Mouse (Mus musculus) frontal cortex, postnatal 14 days (tissue): ENCODE results near the gene Exosc8.
"Not testable (repeated sequence)": the region's sequence is repeated elsewhere in the genome, so short reads cannot be mapped to it uniquely, and the experiment has no call there.

ENCODE experiments used
- DNase-seq, 2 experiments: peaks; one replicate each; pipeline ENCODE4 v3.0.0; 2022; ENCODE audit warnings: low spot score in 2 of 2

Gene Exosc8

DNA sequence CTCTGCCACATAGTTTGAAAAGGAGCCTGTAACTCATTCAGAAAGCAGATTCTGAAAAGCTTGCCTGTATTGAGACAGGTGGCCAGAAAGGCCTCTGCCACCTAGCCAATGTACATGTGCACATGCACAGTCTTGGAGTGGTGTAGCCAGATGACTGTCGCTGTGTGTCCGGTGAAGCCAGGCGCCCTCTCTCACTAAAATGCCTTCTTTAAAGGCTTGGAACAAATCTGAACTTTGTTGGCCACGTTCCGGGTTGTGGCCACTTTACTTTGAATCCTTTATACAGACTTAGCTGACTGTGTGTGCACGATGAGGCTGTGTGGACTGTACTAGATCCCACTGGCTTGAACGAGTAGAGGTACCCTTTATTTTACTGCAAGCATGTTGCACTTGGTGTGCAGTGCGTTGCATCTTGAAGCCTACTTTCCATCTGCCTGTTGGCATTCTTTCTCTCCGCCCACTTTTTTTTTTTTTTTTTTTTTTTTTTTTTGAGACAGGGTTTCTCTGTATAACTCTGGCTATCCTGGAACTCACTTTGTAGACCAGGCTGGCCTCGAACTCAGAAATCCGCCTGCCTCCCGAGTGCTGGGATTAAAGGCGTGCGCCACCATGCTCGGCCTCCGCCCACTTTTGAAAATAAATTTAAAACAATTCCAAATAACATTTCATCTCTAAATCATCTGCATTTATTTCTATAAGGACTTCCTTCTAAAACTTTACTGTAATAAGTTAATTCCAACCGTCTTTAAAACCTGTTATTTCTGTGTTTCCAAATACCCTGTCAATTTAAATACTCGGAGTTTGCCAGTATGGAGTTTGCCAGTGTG is 1.1 kb upstream of the Exosc8 start:
- DNase-seq, result peak in 1 of 2 experiments; percentile 14

DNA sequence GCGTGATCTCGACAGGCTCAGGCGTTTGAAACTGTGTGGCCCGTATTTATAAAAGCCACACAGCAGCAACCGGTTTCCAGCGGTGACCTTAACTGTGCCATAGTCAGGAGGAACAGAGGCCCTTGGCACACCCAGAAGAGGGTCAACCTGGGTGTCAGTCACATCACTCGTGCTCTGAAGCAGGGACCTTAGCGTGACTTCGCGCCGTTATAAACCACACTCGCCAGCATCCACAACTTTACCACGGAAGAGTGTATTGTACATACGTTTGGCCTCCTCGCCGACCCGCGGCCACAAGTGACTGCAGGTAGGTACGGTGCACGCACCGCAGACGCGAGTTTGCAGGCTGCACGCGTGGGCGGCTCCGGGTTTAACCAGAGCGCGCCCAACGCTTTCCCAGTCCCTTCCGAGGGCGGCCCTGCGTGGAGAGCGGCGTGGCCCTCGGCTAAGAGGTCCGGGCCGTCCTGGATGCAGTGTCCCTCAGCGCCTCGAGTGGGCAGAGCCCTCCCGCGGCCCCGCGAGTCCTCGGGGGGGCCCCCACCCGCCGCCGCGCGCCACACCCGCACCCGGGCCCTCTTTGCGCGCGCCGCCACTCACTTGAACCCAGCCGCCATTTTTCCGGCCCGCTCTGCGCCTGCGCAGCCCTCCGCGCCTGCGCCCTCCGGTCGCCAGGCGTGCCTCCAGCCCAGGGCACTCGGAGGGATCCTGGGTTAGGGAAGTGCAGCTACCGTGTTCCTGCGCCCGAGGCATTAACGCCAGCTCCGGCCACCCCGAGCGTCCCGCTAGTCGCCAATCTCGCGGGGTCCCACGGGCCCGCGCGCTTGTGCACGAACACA is 564 bp downstream of the Exosc8 start:
- DNase-seq, result peak; percentile 80 to 84

DNA sequence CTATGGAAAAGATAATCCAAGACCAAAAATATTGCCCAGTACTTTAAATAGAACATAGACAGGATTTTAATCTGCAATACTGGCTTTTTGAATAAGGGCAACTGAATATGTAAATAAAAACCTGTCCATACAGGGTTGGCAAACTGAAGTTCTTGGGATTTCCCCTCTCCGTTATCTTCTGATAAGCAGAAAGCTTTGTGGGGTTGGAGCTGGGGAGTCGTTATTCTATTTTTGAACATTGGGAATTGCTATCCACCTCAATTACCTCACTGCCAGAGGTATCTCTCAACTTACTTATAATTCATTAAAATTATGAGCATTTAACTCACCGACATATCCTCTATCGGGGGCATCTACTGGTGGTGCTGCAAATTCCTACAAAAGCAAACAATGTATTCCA is 2.8 kb downstream of the Exosc8 start:
- DNase-seq, result no peak

DNA sequence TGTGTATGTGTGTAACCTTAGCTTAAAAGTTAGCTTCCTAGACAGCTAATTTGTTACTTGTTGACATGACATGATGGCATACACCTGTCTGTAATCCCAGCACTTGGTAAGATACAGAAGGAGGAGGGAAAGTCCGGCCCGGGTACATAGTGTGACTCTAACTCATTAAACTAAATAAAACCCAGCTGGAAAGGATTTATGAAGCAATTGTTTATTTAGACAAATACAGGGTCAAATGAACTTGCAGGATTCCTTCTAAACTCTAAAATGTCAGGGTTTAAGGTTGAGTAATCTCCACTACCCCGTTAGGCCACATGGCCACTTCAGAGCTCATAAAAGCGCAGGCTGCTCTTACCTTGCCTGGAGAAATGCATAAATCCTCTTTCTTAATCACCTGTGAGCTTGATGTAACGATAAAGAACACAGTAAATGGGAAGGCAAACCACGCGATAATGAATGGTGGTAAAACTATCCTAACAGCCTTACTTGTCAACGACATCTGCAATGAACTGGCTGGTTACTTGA is 3.5 kb downstream of the Exosc8 start:
- no peak for DNase-seq

DNA sequence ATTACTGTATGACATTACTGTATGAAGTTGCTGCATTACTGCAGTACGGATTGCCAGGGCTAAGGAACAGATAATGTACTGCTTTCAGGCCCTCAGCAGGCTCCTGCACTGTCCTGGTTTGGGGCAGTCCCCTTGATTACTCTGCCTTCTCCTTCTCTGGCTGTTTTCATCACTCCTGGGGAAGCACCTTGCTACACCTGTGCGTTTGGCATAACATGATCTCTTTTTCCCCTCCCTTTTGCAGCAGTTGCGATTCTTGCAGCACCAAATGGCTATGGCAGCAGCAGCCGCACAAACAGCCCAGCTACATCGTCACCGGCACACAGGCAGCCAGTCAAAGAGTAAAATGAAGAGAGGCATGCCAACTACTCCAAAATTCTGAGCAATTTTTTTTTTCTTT is 7.1 kb downstream of the Exosc8 start:
- no peak for DNase-seq

DNA sequence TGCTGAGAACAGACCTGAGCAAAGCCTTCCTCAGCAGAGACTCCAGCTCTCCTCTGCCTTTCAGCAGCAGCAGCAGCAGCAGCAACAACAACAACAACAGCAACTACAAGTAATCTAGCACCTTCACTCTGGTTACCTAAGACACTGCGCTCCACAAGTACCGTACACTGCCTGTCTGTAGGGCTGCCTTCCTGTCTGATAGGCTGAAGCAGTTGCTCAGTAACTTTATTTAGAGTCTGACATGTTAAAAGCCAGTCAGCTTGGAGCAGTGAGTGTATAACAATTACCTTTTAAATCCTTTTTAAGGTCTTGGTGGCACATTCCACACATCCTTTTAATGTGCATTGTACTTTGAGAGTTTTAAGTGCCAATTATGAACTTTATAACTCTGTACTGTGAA is 7.6 kb downstream of the Exosc8 start:
- no peak for DNase-seq

DNA sequence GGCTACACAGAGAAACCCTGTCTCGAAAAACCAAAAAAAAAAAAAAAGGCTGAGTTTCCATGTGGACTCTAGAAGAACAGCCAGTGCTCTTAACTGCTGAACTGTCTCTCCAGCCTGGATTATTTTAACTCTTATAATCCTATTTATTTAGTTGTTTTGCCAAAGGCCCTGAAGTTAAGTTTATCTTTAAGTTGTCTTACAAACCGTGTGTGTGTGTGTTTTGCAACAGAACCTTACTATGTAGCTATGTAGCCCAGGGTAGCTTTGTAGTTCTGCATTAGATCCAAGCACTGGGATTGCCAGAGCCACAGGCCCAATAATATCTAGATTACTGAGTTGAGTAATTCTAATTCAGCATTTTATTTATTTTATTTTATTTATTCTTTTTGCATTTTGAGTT is 9.8 kb downstream of the Exosc8 start:
- DNase-seq, result no peak

DNA sequence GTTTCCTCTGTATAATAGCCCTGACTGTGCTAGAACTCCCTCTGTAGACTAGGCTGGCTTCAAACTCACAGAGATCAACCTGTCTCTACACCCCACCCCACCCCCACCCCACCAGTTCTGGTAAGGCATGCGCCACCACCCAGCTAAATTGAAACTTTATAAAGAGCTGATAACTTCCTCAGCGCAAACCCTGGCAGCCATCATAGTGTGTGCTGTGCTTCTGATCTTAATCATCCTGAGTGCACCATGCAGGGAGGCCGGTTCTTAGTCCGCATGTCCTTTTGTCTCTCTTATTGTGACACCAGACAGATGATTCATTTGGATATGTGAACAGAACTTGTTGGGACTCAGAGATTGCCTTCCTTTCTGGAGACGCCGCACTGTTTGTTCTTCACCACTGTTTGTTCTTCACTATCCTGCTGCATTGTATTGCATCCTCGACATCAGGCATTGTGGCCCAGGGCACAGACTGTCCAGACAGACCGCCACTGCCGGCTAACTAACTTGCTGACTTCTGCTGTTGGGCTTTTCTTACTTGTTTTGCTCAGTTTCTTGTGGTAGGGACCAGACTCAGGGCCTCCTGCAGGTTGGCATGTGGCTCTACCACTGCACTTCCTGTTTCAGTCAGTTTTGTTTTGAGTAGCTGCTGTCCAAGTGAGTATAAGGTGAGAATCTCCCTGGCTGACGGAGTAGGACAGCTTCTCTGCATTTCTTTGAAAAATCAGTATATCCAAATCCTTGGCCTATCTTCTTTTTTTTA is 11.3 kb downstream of the Exosc8 start:
- no peak for DNase-seq

DNA sequence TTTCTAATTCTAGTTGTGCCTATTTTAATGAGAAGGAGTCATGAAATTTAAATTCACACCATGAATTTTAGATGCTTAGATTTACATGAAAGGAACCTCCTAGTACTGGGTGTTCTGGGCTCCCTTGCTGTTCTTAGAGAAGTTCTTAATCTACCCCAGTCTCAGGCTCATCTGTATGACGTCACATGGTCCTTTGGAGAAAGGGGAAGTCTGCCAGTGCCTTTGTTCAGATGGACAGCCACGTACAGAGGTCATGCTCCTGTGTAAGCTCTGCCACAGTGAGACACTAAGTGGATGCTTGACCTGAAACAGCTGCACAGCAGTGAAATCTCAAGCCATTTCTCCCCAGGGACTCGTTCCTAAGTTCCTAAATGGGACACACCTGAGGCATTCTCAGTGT is 16.2 kb downstream of the Exosc8 start:
- no peak for DNase-seq

DNA sequence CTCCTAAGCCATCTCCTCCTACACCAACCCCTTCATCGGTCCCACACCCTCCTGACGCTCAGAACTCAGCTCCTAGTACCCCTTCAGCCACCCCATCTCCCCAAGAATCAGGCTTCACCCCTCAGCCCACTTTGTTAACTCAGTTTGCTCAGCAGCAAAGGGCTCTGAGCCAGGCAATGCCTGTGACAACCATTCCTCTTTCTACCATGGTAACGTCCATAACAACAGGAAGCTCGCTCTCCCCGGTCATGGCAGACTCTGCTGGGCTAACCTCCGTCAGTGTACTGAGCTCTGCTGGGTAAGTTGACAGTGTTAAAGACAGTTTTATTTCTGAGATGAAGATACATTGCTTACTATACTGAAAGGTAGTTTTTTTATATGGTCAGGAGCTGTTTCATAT is 17.8 kb downstream of the Exosc8 start:
- no peak for DNase-seq

DNA sequence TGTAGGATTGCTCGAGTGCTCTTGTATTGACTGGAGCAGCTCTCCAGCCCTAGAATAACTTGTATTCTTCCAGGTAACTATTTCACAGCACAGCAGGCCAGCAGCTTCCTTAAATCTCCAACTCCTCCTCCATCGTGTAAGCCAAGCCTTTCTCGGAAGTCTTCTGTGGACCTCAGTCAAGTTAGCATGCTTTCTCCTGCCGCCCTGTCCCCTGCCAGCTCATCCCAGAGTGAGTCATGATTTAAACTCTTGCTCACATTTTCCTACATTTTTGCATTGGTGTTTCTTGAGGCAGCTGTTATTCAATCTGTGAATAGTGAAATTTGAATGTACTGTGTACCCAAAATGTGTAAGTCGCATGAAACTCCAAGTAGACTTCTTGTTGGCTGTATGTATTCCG is 19.7 kb downstream of the Exosc8 start:
- no peak for DNase-seq

DNA sequence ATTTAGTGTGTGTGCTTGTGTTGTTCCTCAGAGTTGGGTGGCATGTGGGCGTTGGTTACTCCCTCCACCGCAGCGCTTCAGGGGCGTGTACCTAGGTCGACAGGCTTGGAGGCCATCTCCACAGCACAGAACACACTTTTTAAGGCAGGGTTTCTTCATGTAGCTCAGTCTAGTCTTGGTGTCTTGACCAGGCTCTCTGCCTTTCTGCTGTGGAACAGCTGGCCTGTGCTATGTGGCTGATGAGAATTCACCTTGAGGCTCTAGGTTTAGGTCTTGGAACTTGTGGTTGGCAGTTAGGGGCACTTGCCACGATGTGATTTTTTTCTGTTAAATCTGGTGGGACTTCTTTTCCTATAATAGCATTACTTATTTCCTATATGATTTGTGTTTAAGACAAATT is 20.9 kb downstream of the Exosc8 start, which contains the start of gene Gm21958:
Gene Gm21958, minus strand, starts transcription at position 101 of the 400 bp plus-strand sequence.
- no peak for DNase-seq

DNA sequence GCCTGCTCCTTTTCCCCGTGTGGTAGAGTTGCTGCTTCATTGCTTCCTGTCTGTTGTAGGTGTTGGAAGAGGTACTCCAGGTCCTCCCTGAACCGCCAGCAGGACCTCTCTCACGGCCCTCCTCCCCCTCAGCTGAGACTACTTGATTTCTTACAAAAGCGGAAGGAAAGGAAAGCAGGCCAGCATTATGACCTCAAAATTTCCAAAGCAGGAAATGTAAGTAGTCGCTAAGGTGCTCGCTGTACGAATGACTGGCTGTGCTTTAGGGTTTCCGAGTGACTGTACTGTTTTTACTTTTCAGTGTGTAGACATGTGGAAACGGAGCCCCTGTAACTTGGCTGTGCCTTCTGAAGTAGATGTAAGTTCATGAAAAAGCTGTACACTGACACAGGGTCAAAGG is 26.2 kb downstream of the Exosc8 start:
- DNase-seq, result no peak

DNA sequence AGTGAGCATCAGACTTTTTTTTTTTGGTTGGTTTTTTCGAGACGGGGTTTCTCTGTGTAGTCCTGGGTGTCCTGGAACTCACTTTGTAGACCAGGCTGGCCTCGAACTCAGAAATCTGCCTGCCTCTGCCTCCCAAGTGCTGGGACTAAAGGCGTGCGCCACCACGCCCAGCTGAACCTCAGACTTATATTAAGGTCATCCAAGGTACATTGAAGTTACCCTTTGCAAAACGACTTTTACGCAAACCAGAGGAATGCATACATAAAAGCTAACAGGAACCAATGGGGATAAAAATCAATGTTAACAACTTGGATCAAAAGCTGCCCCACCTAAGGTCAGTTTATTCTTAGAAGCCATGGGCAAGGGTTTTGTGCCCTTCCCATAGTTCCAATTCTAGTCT is 31.1 kb downstream of the Exosc8 start:
- not testable (repeated sequence) for DNase-seq

DNA sequence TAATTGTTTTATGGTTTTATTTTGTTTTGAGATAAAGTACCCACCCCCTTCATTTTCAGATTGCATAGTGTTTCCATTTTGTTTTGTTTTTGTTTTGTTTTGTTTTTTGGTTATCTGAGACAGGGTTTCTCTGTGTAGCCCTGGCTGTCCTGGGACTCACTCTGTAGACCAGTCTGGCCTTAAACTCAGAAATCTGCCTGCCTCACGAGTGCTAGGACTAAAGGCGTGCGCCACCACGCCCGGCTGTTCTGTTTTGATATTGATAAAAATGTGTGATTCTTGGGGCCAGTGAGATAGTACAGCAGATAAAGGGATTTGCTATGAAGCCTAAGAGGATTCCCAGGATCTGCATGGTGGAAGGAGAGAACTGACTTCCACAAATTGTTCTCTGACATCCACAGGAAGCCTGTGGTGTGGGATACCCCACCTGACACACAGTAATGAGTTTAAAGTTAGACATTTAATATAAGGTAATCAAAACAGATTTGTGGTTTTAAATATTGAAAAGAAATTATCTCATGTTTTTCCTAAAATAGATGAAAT is 35.4 kb downstream of the Exosc8 start:
- no peak for DNase-seq

DNA sequence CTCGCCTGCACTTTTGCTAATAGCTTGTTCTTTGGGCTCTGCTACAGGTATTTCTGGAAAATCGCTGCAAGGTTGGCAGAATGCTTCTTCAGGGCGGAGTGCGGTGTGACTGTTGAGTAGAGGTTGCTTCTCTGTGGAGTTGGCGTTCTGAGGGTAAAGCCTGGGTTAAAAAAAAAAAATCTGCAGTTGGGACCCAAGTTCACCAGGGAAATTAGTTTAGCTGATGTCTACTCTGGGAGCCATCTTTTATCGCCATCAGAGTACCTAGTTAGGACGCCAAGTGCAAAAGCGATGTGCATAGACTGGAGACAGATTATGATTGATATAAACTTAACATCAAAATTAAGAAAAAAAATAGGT is 42.2 kb downstream of the Exosc8 start:
- DNase-seq, result no peak

DNA sequence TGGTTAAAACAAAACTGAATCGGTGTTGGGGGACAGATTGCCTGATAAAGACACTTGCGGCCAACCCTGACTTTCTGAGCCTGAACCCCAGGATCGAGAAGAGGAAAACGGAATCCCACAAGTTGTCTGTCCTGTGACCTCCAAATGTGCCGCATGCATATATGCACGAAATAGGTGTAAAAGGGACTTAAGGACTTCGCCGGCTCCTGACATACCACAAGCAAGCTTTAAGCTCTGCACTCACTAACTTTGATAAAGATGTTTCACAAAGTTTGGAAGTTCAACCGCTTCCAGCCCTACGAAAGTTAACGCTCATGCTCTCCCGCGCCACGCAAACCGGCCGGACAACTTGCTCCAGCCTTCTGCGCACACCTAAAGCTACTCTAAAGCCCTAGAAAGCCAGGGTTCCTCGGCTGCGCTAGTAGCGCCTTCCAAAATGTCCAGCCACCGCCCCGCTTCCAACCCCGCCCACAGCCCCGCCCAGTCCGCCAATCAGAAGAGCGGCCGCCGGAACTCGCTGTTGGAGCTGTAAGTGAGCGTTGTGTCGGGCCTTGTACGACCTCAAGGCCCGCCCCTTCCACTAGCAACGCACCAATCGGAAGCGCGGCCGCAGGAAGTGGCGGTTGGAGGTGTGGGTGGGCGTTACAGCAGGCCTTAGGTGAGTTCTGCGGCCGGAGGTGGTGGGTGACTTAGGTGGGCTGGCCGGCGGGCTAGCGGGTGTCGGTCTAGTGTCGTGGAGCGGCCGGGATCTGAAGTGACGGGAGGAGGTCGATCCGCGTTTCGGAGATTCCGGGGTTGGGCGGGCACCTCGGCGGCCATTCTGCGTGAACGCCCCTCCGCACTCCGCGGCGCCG is 42.8 kb downstream of the Exosc8 start, which contains the start of gene Supt20:
Gene Supt20, plus strand, starts transcription at position 606 of the 854 bp plus-strand sequence.
- peak; percentile 85 to 87 for DNase-seq

DNA sequence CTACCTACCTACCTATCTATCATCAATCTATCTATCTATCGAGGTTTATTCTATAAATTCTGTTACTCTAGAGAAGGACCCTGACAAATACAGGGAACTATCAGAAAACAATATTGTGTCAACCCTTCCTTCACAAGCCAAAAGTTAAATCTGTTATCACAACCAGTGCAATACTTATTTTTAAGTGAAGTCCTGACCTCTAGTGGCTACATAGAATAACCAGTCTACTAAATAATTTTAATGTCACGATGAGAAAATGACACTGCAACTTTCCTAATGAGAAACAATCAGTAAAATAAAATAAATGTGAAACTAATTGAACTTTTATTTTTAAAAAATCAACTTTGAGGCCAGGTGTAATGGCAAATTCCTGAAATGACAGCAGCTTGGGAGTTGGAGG is 46.1 kb downstream of the Exosc8 start:
- DNase-seq, result no peak

DNA sequence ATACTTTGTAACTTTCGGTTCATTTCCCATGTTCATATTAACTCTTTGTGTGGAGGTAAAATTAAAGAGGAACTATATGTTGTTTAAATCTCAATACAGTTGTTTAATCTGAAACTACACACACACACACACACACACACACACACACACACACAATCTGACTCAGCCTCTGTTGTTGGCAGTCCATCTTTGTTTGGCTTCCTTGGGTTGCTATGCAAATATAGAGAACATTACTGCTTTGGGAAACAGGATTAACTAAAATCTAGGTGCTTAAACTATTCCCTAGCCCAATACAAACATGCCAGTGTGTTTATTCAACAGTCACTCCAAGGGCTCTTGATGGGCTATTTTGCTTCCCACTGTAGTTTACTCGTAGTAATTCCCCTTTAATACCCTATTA is 47.9 kb downstream of the Exosc8 start:
- DNase-seq, result no peak

DNA sequence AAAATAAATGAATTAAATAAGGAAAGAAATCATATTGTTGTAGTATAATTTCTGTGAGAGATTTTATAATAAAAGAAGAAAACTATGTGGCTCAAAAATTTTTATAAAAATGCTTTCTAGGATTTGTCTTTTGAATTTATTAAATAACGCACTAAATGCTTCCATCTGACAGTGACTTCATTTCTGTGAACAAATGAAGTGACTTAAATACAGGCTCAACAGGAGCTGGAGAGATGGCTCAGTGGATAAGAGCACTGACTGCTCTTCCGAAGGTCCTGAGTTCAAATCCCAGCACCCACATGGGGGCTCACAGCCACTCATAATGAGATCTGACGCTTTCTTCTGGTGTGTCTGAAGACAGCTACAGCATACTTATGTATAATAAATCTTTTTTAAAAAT is 50.0 kb downstream of the Exosc8 start:
- DNase-seq, result no peak
